9 mouse cellular contexts compared by ENCODE assay signal in genomic region chr8:90302252-90302651, GRCm38 (mm10). TPM values are rescaled to one million over a fixed set of nuclear protein-coding genes. Genes with fewer than 3 reads are reported as not detected.
DNase-seq lines count a peak whose midpoint lies in the region; ATAC-seq and TF ChIP-seq lines count a peak whose summit lies in the region.
"Had no signal": no experiment of that assay in that cellular context is flagged by ENCODE, and none has a peak within 500 bp of the region (broad histone marks: within the 10 kb centered on the region; RNA-seq: fewer than 3 reads in every experiment).

No protein-coding gene starts in this region.

- H3K9ac ChIP-seq in lung, postnatal 0 days (replicated peaks; ENCODE audit: low read depth), result no peak overlapping the region
- H3K9ac ChIP-seq in kidney, embryonic 15.5 days, result no peak overlapping the region
- no peak overlapping the region for H3K9ac ChIP-seq in neural tube, embryonic 12.5 days
- H3K9ac ChIP-seq: liver, embryonic 15.5 days had no signal

- H3K4me2 ChIP-seq in lung, postnatal 0 days (replicated peaks; ENCODE audit: low read depth, low read length), result no peak overlapping the region; the same call in 1 of the 2 replicates
- H3K4me2 ChIP-seq in kidney, embryonic 15.5 days, result no peak overlapping the region
- H3K4me2 ChIP-seq in neural tube, embryonic 12.5 days (replicated peaks), result peak overlapping the region; percentile 30; the same call in 1 of the 2 replicates
- H3K4me2 ChIP-seq: liver, embryonic 15.5 days had no signal

- no peaks in the 10 kb centered on the region for H3K27me3 ChIP-seq in lung, postnatal 0 days (replicated peaks; ENCODE audit: insufficient read depth, low read length)
- no peaks in the 10 kb centered on the region for H3K27me3 ChIP-seq in kidney, embryonic 15.5 days
- no peaks in the 10 kb centered on the region for H3K27me3 ChIP-seq in neural tube, embryonic 12.5 days (replicated peaks)
- H3K27me3 ChIP-seq: liver, embryonic 15.5 days had no signal

- TF ChIP-seq EP300 in lung, postnatal 0 days (IDR thresholded peaks at IDR 0.05), result no peak

- H3K4me1 ChIP-seq in lung, postnatal 0 days (ENCODE audit: insufficient read depth, low read depth, low read length), result peaks cover 3% of the 10 kb centered on the region
- peaks cover 21% of the 10 kb centered on the region for H3K4me1 ChIP-seq in kidney, embryonic 15.5 days
- peaks cover 34% of the 10 kb centered on the region for H3K4me1 ChIP-seq in neural tube, embryonic 12.5 days
- H3K4me1 ChIP-seq: liver, embryonic 15.5 days had no signal

- ATAC-seq in lung, postnatal 0 days, result peak; percentile 75
- peak; percentile 90 for ATAC-seq in kidney, embryonic 15.5 days (replicated peaks; ENCODE audit: low FRiP score)
- ATAC-seq in neural tube, embryonic 12.5 days (ENCODE audit: low FRiP score, low read depth), result peak; percentile 84
- ATAC-seq in erythroblast, adult 5-6 weeks (replicated peaks; ENCODE audit: low FRiP score, poor library complexity, severe bottlenecking), result no peak

- peak; percentile 3 for DNase-seq in adrenal gland, postnatal 10 days
- no peak for DNase-seq in adrenal gland, adult 18-20 months (ENCODE audit: low spot score in 2 of 2)
- peak; percentile 58 for DNase-seq in lung, postnatal 0 days (ENCODE audit: low spot score)
- DNase-seq in lung, adult 18-20 months, result no peak
- DNase-seq in embryo, embryonic 9.5 days (ENCODE audit: extremely low spot score), result no peak

- no peak for TF ChIP-seq CTCF in lung, postnatal 0 days (IDR thresholded peaks at IDR 0.05)

- H3K36me3 ChIP-seq in lung, postnatal 0 days (ENCODE audit: insufficient read depth, low read length), result no peaks in the 10 kb centered on the region
- no peaks in the 10 kb centered on the region; the same call in 1 of the 2 replicates for H3K36me3 ChIP-seq in kidney, embryonic 15.5 days
- peaks cover 7% of the 10 kb centered on the region for H3K36me3 ChIP-seq in neural tube, embryonic 12.5 days
- H3K36me3 ChIP-seq: liver, embryonic 15.5 days had no signal

- no peak overlapping the region for H3K27ac ChIP-seq in lung, postnatal 0 days (ENCODE audit: low read length)
- H3K27ac ChIP-seq in kidney, embryonic 15.5 days, result peak overlapping the region; percentile 59
- no peak overlapping the region for H3K27ac ChIP-seq in neural tube, embryonic 12.5 days
- H3K27ac ChIP-seq: liver, embryonic 15.5 days had no signal

- H3K9me3 ChIP-seq in lung, postnatal 0 days (ENCODE audit: low read length), result no peaks in the 10 kb centered on the region
- peaks cover 8% of the 10 kb centered on the region for H3K9me3 ChIP-seq in kidney, embryonic 15.5 days (replicated peaks)
- H3K9me3 ChIP-seq in neural tube, embryonic 12.5 days, result 0 out of 2 replicates have a peak, but pooled peaks cover 6% of the 10 kb centered on the region
- H3K9me3 ChIP-seq: liver, embryonic 15.5 days had no signal

- no peak overlapping the region for H3K4me3 ChIP-seq in lung, postnatal 0 days (ENCODE audit: low read depth, low read length)
- H3K4me3 ChIP-seq in kidney, embryonic 15.5 days (replicated peaks), result no peak overlapping the region
- no peak overlapping the region for H3K4me3 ChIP-seq in neural tube, embryonic 12.5 days
- H3K4me3 ChIP-seq: liver, embryonic 15.5 days had no signal

- WGBS in lung, postnatal 0 days, result 25% methylated on average over 5 of the region's 5 CpGs
- 41% methylated on average over 5 of the region's 5 CpGs for whole genome bisulfite sequencing in kidney, embryonic 15.5 days
- whole genome bisulfite sequencing in neural tube, embryonic 12.5 days, result 54% methylated on average over 5 of the region's 5 CpGs

RNA-seq across cellular contexts. Expression of gene Tox3, which starts 45.9 kb away (rescaled TPM):
- 1 to 10 TPM; 3.9 to 5.1 TPM for total RNA-seq in adrenal gland, postnatal 10 days (2021)
- total RNA-seq in adrenal gland, adult 18-20 months (2021), result 1 to 10 TPM; 3.1 to 3.2 TPM
- polyA plus RNA-seq in lung, postnatal 0 days (2015; fragmentation: Nextera tagmentation; extraction: Ambion mirVana), result 7.6 and 8.7 TPM in 2 replicates
- polyA plus RNA-seq in kidney, embryonic 15.5 days (2015; fragmentation: Nextera tagmentation; extraction: Ambion mirVana), result 10.7 and 13.2 TPM in 2 replicates
- 52.4 and 55.7 TPM in 2 replicates for polyA plus RNA-seq in neural tube, embryonic 12.5 days (2016; fragmentation: Nextera tagmentation; extraction: Ambion mirVana)
- not detected in 2 replicates for total RNA-seq in erythroblast, adult 5-6 weeks (2015; ENCODE audit: low replicate concordance)
- total RNA-seq in erythroblast, adult 5-6 weeks (2017; ENCODE audit: low replicate concordance), result not detected in 2 replicates

Comparison
In these comparisons a context has a peak if more than half of its experiments do, and no peak if none do; other contexts are left out.
1. DNase-seq: peak in adrenal gland, postnatal 10 days (single experiment) and lung, postnatal 0 days (single experiment); none in adrenal gland, adult 18-20 months (0 of 2), lung, adult 18-20 months (0 of 2) and embryo, embryonic 9.5 days (single experiment).
2. RNA of gene Tox3, which starts 45.9 kb away (total RNA-seq): 3.9 to 5.1 TPM in adrenal gland, postnatal 10 days and 3.1 to 3.2 TPM in adrenal gland, adult 18-20 months; not detected in erythroblast, adult 5-6 weeks; every median in the first group is over 4 times any median in the second.